Mouse (Mus musculus): ENCODE data around the gene Creb5.

The Creb5 gene

DNA sequence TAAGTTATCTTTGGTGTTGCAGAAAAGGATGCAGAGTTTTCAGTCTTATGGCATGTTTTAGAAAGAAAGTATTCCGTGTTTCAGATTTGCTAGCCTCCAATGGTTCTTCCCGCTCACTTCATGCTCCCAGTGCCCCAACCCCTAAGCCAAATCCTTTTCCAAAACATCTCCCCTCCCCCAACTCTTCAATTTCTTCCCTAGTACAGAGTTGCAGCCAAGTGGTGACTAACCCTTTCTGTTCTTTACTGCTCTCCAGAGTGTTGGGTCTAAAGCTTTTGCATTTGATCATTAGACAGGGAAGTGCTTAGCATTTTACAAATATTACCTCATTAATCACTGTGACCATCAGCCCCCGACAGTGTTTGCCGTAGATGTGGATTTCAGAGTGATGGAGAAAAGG lies 142.8 kb downstream of the Creb5 start:
- no peak for DNase-seq (ENCODE audit: low spot score)

DNA sequence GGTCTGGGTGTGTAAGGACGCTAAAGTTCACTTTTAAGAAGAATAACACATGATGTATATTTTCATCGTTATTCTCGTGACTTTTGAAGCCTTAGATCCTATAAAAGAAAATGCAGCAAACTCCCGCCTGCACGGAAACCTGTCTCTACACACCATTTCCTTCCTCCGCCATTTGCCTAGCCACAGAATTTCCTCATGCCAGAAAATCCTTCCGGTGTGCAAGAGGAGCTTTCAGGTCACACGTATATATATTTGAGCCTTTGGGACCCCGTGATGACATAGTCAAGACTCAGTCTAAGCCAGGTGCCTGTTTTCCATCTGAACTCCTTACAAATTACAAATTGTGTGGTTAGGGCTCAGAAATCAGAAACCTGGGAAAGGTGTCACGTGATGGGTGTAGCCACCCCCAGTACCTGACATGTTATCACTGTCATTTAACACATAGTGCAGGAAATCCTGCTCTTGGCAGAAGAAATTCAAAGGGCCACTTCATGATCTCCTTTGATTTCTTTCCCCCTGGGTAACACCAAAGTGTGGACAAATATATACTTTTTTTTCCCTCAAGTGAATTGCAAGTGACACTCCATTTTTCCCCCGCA lies 158.9 kb downstream of the Creb5 start:
- no peak for DNase-seq (ENCODE audit: low spot score)

DNA sequence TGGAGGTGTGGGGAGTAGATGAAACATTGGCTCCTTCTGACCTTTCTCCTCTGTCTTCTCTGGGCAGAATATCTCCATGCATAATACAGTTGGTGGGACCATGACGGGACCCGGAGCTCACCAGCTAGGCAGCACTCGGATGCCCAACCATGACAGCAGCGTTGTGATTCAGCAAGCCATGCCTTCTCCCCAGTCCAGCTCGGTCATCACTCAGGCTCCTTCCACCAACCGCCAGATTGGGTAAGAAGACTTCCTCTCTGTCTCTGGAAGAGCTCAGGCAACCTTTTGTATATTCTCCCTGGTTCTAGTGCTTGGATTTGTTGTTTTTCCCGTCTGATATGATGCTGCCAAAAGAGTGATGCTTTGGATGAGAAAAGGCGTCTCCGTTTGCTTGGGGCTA lies 160.4 kb downstream of the Creb5 start:
- no peak for DNase-seq (ENCODE audit: low spot score)

DNA sequence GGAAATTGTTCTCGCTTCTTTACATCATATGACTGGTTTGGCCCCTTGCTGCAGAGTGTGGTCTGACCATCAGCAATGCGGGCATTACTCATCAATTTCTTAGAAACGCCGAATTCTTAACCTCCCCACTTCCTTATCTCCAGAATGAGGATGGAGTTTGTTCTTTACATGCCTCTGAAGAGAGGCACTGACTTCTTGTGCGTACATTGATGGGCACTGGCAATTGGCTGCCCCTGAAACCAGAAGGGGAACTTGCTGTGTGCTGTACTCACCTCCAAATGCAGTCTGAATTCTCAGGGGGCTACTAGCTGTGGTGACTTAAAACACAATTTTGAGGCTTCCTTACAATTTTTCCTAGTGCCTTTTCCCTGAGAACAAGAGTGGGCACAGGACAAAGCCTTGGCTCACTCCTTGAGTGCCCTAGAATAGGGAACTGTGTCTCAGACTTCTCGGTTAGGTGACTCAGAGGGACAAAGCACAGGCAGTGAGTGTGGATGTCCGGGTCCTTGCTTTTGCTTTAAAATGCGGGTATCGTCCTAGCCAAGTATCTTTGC lies 161.3 kb downstream of the Creb5 start:
- no peak for DNase-seq (ENCODE audit: low spot score)

DNA sequence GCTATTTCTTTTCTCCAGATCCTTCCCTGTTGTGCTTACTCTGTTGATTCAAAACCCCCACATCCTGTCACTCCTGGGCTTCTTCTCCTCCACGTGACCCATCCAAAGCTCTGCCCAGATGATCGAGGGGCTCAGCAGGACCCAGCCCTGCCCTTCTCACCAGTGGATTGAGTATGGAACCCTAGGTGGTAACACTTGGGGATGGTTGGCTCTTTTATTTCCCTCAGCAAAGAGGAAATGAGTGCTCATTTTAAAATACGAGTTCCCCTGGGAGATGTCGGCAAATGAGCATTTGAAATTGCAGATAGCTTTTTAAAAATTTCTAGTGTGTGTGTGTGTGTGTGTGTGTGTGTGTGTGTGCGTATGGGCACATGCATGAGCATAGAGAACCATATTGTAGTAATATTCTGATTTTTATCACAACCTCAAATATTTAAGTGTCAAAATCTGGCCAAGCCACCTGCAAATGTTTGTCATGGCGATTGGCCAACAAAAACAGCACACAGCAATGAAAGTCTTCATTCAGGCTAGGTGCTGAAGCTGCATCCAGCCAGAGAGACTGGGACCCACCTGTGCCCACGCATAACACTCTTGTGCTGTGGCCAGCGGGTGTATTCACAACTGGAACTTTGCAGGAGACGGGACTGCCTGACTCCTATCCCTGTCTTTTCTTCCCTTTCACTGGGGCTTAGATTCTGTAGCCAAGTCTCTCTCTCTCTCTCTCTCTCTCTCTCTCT lies 162.5 kb downstream of the Creb5 start:
- no peak for DNase-seq (ENCODE audit: low spot score)

DNA sequence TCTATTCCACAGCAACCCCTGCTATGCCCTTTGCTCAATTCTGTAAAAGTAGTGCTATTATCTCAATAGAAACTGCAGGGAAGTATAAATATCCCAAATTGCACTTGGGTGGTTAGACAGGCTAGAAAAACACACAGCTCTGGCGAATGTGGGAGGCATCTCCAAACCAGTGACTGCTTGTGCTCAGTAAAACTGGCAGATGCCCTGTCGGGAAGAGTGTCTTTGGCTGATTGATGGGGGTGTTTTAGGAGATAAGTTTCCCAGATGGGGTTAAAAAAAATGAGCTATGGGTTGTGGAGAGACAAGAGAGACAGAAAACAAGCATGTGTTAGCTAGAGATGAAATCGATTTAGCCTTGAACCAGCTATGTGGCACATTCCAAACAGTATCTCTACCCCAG lies 163.4 kb downstream of the Creb5 start:
- DNase-seq (ENCODE audit: low spot score), result no peak

DNA sequence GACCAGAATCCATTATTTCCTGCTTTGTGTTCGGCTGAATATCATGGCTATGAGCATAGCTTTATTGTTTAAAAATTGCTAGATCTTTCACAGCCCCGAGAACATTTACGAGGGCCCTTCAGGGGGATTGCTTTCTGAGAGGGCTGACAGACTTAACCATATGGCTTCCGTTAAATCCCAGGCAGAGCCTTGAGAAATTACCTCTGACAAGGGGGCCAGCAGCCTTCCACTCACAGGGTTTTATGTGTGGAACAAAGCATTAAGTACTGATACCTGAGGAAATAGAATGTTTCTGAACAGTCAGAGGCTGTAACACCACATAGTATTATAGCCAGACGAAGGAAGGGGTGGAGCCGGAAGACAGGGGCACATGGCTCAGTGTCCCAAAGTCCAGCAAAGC lies 165.2 kb downstream of the Creb5 start:
- DNase-seq (ENCODE audit: low spot score), result no peak

DNA sequence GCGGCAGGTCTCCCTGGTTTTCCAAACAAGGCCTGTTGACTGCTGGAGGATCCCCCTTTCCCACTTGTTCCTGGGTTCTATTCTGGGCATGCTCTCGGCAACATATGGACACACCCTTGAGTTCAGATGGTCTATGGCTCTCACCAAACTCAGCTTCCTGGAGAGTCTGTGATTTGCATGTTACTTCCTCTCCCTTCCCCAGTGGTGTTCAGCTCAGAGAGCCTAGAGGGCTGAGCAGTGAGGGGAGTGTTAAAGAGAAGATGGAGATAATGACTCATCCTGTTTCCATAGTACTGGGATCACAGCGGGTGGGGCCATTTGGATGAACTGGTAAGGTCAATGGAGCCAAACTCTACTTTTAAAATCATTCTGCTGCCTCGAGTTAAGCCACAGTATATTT lies 168.4 kb downstream of the Creb5 start:
- DNase-seq (ENCODE audit: low spot score), result no peak

DNA sequence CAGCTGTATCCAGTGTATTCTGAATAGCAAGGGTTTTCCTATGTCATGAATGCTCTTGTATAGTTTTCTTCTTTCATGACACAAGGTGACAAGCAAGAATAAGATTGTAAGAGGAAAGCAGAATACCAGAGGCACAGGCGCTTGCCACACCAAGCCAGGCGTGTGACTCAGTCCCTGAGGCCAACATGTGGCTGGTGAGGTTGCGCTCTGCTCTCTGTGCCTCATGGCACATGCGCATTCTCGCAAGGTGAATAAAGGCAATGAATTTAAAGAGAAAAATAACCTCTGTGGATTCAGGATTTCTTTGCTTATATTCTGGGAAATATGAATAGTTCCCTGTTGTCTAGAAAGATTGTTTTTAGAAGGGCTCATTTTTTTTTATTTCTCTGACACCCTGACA lies 169.0 kb downstream of the Creb5 start:
- no peak for DNase-seq (ENCODE audit: low spot score)

DNA sequence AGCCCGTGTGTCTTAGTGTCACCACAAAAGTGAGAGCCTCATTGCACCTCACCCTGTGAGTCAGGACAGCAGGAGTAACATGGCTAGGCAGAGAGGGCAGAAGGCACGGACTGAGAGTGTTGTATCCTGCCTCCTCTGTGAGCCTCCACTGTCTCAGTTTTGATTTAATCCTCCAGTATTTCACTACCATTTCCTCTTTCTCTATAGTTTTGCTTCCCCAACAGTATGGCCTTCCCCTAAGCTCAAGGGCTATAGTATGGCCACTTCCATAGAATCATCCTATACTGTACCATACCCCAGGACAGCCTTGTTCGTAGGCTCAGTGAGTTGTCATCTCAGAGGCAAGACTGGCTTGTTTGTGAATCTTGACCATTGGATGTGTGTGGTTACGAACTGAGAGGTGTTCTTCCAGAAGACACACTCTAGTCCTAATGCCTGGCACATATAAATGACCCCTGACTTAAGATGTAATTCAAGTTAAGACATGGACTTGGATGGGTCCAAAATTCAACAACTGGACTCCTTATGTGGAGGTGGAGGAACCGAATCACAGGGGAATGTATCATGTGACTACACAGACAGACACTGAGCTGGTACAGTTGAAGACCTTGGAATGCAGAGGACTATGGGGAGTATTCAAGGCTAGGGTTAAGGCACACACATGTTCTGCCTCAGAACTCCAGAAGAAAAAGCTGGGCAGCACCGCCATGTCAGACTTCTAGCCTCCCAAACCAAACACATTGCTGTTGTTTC lies 173.1 kb downstream of the Creb5 start:
- DNase-seq (ENCODE audit: low spot score), result no peak

DNA sequence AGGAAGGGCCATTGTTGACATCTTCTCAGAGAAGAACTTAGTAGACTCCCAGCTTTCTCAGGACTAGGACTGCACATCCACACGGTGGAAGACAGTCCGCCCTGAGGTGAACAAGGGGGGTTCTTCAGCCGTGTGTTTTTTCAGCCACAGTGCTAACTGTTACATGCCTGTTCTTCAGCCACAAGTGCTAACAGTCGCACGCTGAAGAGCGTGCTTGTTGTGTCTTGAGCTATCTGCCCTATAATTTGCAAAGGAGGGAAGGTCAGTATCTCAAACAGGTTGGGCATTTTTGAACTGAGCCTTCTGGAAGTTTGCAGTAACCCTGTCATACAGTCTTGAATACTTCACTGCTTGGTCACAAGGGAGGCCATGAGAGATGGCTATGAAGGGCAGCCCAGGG lies 174.0 kb downstream of the Creb5 start:
- DNase-seq (ENCODE audit: low spot score), result no peak

DNA sequence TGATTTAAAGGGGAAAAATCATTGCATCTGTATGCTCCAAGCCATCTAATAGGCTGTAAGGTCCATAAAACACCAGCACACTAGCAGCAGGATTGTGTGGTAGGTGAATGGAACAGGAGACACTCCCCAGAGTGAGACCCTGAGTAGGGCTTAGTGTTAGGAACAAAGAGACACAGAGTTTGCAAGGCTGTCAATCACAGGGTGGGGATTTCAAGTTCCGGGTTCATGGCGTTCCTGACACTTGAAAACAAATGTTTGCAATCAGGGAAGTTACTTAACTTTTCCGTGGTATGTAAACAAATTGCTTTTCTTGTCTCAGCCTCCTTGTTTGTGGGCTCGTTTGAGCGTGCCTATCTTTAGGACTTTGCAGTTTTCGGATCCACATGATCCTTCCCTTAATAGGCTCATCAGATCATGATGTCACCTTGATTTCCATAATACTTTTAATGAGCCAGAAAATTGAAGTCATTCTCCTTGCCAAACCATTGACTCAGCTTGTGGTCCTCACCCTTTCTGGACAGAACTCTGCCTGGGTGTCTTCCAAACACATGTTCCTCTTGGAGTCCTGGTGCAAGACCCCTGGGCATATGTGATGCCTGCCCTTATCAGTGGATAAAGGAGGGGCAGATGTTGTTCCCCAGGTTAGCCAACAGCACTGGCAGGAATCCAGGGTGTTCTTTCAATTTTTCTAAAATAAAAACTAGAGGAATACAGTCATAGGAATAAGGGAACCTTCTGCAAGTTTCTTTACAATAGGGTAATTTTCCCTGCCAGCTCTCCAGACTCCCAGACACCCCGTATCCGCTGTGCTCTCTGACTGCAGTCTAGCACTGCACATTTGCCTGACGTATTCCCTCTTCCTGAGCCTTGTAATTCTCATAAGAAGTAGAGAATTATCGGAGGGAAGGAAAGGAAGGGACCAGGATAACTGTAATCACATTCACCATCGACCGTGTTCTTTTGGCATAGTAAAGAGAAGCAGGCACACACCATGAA lies 175.0 kb downstream of the Creb5 start:
- no peak for DNase-seq (ENCODE audit: low spot score)

DNA sequence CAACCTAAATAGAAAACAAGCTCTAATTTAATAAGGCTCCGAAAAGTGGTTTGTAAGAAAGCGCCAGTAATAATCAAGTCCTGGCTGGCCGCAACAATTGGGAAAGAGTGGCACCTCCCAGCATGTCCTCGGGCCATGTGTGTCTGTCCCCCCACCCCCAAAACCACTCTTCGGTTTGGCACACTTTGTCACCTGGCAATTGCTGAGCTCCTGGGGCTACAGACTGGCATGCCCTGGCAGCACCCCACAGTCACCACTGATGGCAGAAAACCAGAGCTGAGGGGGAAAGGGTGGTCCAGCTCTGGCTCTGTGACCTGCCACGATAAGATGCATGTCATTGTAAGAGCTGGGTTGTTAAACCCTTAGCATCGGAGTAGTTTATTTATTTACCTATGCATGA lies 175.7 kb downstream of the Creb5 start:
- DNase-seq (ENCODE audit: low spot score), result no peak

DNA sequence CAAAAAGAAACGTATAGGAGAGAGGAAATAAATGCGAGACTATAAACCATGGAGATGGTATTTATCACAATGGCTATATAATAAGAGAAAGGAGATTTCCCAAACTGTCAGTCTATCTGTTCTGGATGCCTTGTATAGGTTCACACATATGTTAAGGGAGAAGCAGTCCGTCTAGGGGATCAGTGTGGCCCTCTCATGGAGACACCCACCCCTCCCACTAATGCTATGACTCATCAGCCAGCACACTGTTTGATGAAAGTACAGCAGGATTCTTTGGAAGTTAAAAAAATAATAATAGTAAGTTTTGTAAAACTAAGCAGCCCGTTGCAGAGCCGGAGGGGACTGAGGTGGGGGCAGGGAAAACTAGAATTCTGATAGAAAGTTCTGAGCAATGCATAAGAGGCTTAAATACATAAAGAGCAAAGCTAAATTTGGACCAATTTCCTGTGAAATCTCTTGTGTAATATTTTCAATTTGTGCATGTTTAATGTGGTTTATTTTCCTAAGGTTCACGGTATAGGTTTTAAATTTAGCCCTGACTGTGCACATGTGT lies 176.3 kb downstream of the Creb5 start:
- no peak for DNase-seq (ENCODE audit: low spot score)

DNA sequence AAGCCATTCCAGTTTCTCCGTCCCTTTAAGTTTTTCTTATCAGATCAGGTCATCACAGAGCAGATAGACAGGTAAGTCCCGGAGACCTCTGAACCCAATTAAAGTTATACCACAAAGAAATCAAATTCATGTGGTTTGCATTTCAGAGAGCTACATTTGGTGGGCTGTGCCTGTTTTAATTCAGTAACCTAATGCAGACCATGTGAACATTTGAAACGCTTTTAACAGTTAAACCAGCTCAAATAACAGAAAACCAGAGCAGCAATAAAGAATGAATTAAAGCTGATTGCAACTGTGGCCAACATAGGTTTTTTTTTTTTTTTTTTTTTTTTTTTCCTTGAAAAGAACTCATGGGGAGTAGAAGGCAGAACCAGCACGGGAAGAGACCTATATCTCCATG lies 182.1 kb downstream of the Creb5 start:
- no peak for DNase-seq (ENCODE audit: low spot score)

DNA sequence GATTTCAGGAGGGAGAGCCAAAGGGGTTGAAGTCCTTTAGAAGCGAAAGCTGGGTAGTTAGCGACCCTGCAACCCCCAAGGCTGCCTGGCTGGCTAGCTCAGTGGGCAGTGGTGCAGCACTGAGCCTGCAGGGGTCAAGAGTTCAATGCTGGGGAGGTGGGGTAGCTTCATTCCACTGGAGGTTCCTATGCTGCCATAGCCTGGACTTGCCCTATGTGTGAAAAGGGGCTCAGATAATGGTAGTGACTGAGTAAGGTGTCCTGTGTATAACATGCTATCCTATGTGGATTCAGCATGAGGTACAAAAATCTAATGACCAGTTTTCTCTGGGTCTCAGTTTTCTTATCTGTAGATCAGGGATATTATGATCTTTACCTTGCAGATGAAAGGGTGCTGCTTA lies 182.6 kb downstream of the Creb5 start:
- no peak for DNase-seq (ENCODE audit: low spot score)

DNA sequence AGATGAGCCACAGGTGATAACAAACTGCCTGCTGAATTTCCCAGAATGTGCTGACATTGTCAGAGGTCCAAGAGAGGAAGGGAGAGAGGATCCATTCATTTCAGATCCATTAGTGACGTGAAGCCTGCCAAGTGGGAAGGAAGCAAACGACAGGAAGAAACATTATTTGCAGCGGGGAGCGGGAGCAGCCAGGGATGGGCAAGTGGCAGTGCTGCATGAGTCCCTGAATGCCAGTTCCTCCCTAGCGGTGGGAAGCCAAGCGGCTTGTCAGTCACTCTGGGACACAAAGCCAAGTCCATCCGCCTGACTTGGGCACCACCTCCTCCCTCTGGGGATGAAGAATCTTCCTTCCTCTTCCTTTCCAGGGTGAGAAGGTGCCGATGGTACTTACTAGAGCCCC lies 183.5 kb downstream of the Creb5 start:
- DNase-seq (ENCODE audit: low spot score), result peak; percentile 44

DNA sequence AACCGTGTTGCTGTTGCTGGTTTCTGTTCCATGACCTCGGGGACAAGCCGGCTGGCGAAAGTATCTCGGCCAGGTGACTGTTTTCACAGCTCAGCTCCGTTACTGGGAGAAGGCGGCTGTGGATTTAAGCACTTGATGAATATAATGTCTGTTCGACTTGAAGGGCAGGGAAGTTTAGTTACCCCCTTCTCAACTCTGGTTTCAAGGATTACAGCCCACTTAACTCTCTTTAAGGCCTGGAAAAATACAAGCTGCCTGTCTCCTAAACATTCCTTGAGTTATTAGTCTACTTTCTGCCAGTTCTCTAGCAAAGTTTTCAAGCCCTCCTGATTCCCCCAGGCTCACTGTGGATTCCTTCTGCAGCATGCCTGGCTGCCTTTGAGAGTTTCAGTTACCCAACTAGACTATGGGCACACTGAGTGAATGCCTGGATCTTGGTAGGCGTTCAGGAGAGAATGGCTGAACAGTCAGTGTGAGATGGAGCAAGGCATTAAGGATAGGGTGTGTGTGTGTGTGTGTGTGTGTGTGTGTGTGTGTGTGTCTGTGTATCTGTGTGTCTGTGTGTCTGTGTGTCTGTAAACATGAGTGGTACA lies 184.0 kb downstream of the Creb5 start:
- peak; percentile 37 for DNase-seq (ENCODE audit: low spot score)

DNA sequence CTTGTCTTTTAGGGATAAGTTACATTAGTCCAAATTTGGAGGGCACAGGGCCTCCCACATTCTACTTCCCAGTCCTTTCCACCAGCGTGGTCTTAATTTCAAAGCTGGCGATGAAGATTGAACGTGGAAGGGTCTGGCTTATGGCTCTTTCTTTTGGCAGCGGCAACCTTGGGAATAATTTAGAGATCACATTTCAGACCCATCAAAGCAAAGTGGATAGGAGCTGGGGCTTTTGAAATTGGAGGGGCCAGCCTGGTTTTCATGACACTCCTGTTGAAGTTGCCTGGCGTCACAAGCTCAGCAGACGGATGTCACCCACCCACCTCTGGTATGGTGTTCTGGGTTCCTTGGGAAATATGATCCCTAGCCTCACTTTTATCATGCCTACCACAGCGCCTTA lies 185.7 kb downstream of the Creb5 start:
- DNase-seq (ENCODE audit: low spot score), result peak; percentile 17

DNA sequence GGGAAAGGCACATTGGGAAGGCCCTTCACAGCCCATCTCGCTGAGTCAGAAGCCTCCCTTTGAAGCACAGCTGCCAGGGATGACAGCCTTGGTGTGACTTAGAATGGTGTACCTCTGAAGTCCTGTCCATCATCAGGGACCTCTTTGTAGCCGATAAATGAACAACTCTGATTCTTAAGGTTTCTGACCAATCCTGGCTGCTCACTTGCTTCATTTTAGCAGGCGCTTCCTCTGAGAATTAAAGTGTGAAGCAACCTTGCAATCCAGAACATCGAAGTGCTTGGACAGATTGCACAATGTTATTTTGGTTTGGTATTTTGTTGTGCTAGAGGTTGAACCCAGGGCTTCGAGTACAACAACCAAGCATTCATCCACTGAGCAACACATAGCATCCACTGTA lies 190.4 kb downstream of the Creb5 start:
- no peak for DNase-seq (ENCODE audit: low spot score)

DNA sequence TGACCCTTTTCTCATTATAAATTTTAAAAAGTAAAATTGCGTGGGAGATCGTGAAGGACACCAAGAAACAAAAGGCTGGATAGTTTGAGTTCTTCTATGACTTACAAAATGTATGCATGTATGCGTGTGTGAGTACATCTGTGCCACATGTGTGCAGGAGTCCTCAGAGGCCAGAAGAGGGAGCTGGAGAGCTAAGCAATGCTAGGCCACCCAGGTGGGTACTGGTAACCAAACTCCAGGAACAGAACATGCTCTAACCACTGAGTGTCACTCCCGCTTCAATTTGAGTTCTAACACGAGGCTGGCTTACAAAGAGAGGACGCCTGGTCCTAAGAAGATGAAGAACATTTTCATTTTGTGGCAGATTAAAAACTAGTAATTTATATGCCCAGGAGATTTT lies 203.8 kb downstream of the Creb5 start:
- DNase-seq (ENCODE audit: low spot score), result no peak
